Mouse (Mus musculus): ENCODE data around the gene Gria4. TPM values are rescaled to one million over a fixed set of nuclear protein-coding genes. Genes with fewer than 3 reads are reported as not detected.
"Not testable (repeated sequence)": the region's sequence is repeated elsewhere in the genome, so short reads cannot be mapped to it uniquely, and the experiment has no call there.

Gene Gria4
- polyA plus RNA-seq, 1 experiment from 2014 or later: 0.06 TPM

DNA sequence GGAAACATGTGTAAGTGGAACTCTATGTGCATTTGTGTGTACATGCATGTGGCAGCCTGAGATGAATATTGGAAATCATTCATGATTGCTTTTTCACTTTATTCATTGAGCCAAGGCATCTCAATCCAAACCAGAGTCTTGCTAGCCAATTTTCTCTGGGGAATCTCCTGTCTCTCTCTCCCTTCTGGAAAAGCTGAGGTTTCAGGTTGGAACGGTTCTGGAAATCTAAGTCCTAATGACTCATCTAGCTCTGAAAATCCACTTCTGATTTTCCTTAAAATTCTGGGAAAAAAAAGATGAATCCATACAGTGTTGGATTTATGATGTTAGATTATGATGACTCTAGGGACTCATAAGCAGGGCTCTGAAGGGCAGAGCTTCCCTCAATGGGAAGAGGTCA lies 337.8 kb downstream of the Gria4 start:
- Histone ChIP-seq H3K4me2 (no peak overlapping the region), H3K9me3 (replicated peaks) (no peaks in the 10 kb centered on the region), H3K27ac (no peak overlapping the region), H3K36me3 (no peaks in the 10 kb centered on the region), H3K4me3 (replicated peaks) (no peak overlapping the region), H3K27me3 (no peaks in the 10 kb centered on the region), H3K4me1 (replicated peaks) (no peaks in the 10 kb centered on the region), H3K9ac (no peak overlapping the region)
- DNase-seq (no peak), ATAC-seq (ENCODE audit: low read depth) (no peak)
- 77% methylated on average over 1 of the region's 1 CpGs for WGBS (ENCODE audit: insufficient replicate concordance)

DNA sequence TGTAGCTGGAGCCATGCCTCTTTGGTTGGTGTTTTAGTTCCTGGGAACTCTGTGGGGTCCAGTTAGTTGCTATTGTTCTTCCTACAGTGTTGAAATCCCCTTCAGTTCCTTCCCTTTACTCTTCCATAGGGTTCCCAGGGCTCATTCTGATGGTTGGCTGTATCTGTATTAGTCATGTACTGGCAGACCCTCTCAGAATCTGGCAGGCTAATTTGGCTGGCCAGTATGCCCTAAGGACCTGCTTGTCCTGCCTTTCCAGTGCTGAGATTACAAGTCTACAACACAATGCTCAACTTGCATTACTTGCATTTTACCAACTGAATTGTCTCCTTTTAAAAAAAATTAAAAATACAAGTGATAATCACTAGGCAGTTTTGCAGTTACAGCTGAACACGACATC lies 338.4 kb downstream of the Gria4 start:
- no peak for DNase-seq
- ATAC-seq (ENCODE audit: low read depth): no peak
- WGBS (ENCODE audit: insufficient replicate concordance): 56% methylated on average over 1 of the region's 1 CpGs

DNA sequence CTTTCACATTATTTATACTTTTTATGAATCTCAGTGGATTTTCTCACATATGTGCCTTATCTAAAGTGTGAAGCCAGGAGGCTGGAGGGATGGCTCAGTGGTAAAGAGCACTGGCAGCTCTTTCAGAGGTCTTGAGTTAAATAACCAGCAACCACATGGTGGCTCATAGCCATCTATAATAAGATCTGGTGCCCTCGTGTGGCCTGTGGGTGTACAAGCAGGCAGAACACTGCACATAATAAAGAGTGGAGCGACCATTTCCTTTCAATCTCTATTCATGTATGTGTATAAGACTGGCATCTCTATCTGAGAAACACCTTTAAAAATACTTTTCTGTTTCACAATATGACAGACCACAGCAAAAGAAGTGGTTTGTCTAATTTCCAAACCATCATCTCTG lies 353.1 kb downstream of the Gria4 start:
- 10% methylated on average over 2 of the region's 2 CpGs for WGBS (ENCODE audit: insufficient replicate concordance)
- ATAC-seq (ENCODE audit: low read depth) (peak; percentile 48; the same call in 1 of the 2 replicates), DNase-seq (peak; percentile 4)
- Histone ChIP-seq H3K4me2 (no peak overlapping the region), H3K4me3 (replicated peaks) (no peak overlapping the region), H3K9ac (no peak overlapping the region), H3K9me3 (replicated peaks) (no peaks in the 10 kb centered on the region), H3K36me3 (no peaks in the 10 kb centered on the region), H3K27ac (no peak overlapping the region), H3K27me3 (no peaks in the 10 kb centered on the region), H3K4me1 (replicated peaks) (no peaks in the 10 kb centered on the region)

More for the DNA sequence above, 338.4 kb downstream of the Gria4 start:
- Histone ChIP-seq H3K27me3 (no peaks in the 10 kb centered on the region), H3K27ac (no peak overlapping the region), H3K4me1 (replicated peaks) (no peaks in the 10 kb centered on the region), H3K36me3 (no peaks in the 10 kb centered on the region), H3K4me2 (no peak overlapping the region), H3K9me3 (replicated peaks) (no peaks in the 10 kb centered on the region), H3K9ac (no peak overlapping the region), H3K4me3 (replicated peaks) (no peak overlapping the region)

DNA sequence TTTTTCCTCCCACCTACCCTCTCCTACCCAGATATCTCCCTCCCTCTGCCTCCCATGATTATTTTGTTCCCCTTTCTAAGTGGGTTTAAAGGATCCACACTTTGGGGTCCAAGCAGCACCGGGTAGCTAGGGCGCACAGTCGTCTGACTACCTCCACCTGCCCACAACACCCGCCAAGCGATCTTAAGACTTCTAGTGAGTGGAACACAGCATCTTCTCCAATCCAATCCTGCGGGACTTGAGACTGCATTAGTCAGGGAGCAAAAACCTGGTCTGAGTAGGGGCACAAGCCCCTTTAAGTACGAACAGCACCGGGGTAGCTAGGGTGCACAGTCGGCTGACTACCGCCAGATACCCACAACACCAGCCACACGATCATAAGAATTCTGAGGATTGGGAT lies 395.2 kb downstream of the Gria4 start:
- not testable (repeated sequence) for DNase-seq; H3K36me3 ChIP-seq; H3K27me3 ChIP-seq; H3K9me3 ChIP-seq (replicated peaks); H3K4me3 ChIP-seq (replicated peaks); H3K4me1 ChIP-seq (replicated peaks); H3K27ac ChIP-seq; H3K4me2 ChIP-seq; ATAC-seq (ENCODE audit: low read depth); H3K9ac ChIP-seq
- WGBS (ENCODE audit: insufficient replicate concordance): 74% methylated on average over 11 of the region's 11 CpGs

DNA sequence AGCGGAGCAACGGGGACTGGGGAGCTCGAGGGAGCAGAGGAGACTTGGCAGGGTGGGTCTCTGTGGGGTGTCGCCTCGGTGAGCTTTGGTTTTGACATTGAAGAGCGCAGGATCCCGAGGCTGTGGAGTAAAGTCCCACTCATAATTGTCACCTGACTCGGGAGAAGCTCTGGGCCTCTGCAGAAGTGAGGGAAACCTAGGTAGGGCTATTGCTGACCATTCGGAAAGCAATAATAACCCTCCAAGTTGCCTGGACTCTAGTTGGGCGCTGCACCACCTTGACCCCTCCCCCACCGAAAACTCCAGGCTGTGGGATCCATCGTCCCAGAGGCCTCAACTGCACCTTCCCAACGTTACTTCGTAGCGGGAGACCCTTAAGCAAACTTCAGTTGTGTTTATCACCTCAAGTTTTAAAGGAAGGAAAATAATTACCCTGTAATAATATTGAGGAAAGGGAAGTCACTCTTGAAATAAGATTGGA lies 419.4 kb downstream of the Gria4 start:
- Histone ChIP-seq H3K4me3 (replicated peaks) (peak overlapping the region; percentile 76), H3K27ac (peak overlapping the region; percentile 39; the same call in 1 of the 2 replicates)

DNA sequence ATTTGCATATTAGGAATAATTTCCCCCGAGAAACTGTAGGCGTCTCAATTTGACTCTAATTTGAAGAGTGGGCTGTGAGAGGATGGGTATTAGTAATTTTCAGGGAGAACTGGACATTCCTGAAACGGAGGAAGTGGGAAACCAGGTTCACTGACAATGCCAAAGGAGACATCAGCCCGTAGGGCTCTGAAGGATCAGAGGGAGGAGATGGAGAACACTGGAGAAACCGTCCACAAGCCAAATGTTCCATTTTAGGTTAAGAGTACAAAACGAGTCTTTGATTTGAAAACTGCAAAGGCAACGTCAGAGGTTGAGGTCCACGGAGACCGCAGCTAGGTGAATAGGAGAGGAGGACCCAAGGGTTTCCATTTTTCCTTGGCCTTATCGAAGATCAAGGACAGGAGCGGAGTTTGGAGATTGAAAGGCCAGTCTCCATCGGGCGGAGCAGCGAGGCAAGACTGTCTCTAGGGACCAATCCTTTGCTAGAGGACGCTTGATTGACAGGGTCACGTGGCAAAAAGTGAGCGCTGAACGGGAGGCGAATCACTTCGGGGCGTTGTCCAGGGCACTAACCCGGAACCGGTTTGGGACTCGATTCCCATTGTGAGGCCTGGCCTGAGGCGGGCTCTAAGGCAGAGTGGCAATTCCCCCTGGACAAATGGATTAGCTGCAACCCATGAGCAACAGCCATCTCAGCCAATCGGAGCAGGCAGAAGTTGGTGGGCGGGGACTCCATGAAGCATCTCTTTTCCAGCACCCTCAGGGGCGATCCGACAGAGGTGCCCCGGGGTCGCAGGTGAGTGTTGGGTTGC lies 420.0 kb downstream of the Gria4 start, which contains the start of gene Msantd4:
Gene Msantd4 (plus strand): TSS at position 735 of the 812 bp plus-strand sequence.
- peak; percentile 93 for DNase-seq
- Histone ChIP-seq H3K9ac (peak within 1 kb of the TSS; percentile 71), H3K4me1 (replicated peaks) (peaks cover 10% of the 10 kb centered on the region), H3K4me3 (replicated peaks) (peak within 1 kb of the TSS; percentile 76), H3K27me3 (no peaks in the 10 kb centered on the region), H3K4me2 (peak within 1 kb of the TSS; percentile 77), H3K36me3 (no peaks in the 10 kb centered on the region), H3K9me3 (replicated peaks) (no peaks in the 10 kb centered on the region), H3K27ac (peak within 1 kb of the TSS; percentile 39; the same call in 1 of the 2 replicates)
- peak; percentile 99 for ATAC-seq (ENCODE audit: low read depth)
- 2% methylated on average over 31 of the region's 31 CpGs for WGBS (ENCODE audit: insufficient replicate concordance)

More for the DNA sequence above, 419.4 kb downstream of the Gria4 start:
- H3K9me3 ChIP-seq (replicated peaks): no peaks in the 10 kb centered on the region
- peak overlapping the region; percentile 77 for H3K4me2 ChIP-seq
- WGBS (ENCODE audit: insufficient replicate concordance): under 1% methylated on average over 15 of the region's 15 CpGs
- DNase-seq: no peak
- H3K9ac ChIP-seq: peak overlapping the region; percentile 71
- peaks cover 10% of the 10 kb centered on the region for H3K4me1 ChIP-seq (replicated peaks)
- ATAC-seq (ENCODE audit: low read depth): peak; percentile 45
- H3K36me3 ChIP-seq: no peaks in the 10 kb centered on the region
- no peaks in the 10 kb centered on the region for H3K27me3 ChIP-seq

Small RNA genes within 50 kb of the gene (microRNA-seq; reads per million reads assigned to microRNA genes)
- gene Gm23811 (not detected), gene Gm23992 (not detected)
